19 mouse cellular contexts compared by ENCODE assay signal in genomic region chr2:77074373-77074772, GRCm38 (mm10).
DNase-seq lines count a peak whose midpoint lies in the region; ATAC-seq and TF ChIP-seq lines count a peak whose summit lies in the region.
"Had no signal": no experiment of that assay in that cellular context is flagged by ENCODE, and none has a peak within 500 bp of the region (broad histone marks: within the 10 kb centered on the region; RNA-seq: fewer than 3 reads in every experiment).

No protein-coding gene starts in this region.

- 21% methylated on average over 6 of the region's 6 CpGs for WGBS in forebrain, embryonic 14.5 days
- 22% methylated on average over 6 of the region's 6 CpGs for WGBS in forebrain, embryonic 16.5 days
- 49% methylated on average over 6 of the region's 6 CpGs for WGBS in hindbrain, postnatal 0 days
- 52% methylated on average over 6 of the region's 6 CpGs for WGBS in hindbrain, embryonic 12.5 days
- WGBS in midbrain, embryonic 16.5 days: 20% methylated on average over 6 of the region's 6 CpGs
- WGBS in limb, embryonic 10.5 days: 67% methylated on average over 6 of the region's 6 CpGs

- H3K27ac ChIP-seq in forebrain, embryonic 14.5 days (ENCODE audit: low read depth, low read length): no peak overlapping the region
- H3K27ac ChIP-seq in forebrain, embryonic 16.5 days (ENCODE audit: low read length): no peak overlapping the region
- H3K27ac ChIP-seq in hindbrain, postnatal 0 days: no peak overlapping the region
- H3K27ac ChIP-seq in hindbrain, embryonic 12.5 days: no peak overlapping the region
- 0 out of 2 replicates have a peak overlapping the region, but pooled peaks have one; percentile 22 for H3K27ac ChIP-seq in midbrain, embryonic 16.5 days (ENCODE audit: low read length)
- no peak overlapping the region for H3K27ac ChIP-seq in limb, embryonic 10.5 days
- H3K27ac ChIP-seq: forebrain, embryonic 15.5 days; hindbrain, embryonic 13.5 days; intestine, embryonic 15.5 days; limb, embryonic 15.5 days; neural tube, embryonic 12.5 days; stomach, embryonic 15.5 days had no signal

- ATAC-seq in forebrain, embryonic 14.5 days: peak; percentile 67; the same call in 1 of the 2 replicates
- no peak for ATAC-seq in forebrain, embryonic 16.5 days
- ATAC-seq in hindbrain, postnatal 0 days: 0 out of 2 replicates have a peak, but pooled peaks have one; percentile 27
- no peak for ATAC-seq in hindbrain, embryonic 12.5 days (ENCODE audit: low FRiP score)
- 0 out of 2 replicates have a peak, but pooled peaks have one; percentile 56 for ATAC-seq in midbrain, embryonic 16.5 days
- ATAC-seq: intestine, embryonic 15.5 days had no signal

- no peak for TF ChIP-seq CTCF in hindbrain, postnatal 0 days (IDR thresholded peaks at IDR 0.05; ENCODE audit: low read depth)

- no peak overlapping the region for H3K4me3 ChIP-seq in forebrain, embryonic 14.5 days (ENCODE audit: low read depth, low read length)
- no peak overlapping the region for H3K4me3 ChIP-seq in forebrain, embryonic 16.5 days (replicated peaks; ENCODE audit: low read length)
- no peak overlapping the region for H3K4me3 ChIP-seq in hindbrain, postnatal 0 days (ENCODE audit: low read length)
- no peak overlapping the region for H3K4me3 ChIP-seq in hindbrain, embryonic 12.5 days
- no peak overlapping the region for H3K4me3 ChIP-seq in midbrain, embryonic 16.5 days (ENCODE audit: low read depth, low read length)
- no peak overlapping the region for H3K4me3 ChIP-seq in limb, embryonic 10.5 days
- H3K4me3 ChIP-seq: forebrain, embryonic 15.5 days; hindbrain, embryonic 13.5 days; intestine, embryonic 15.5 days; limb, embryonic 15.5 days; neural tube, embryonic 12.5 days; stomach, embryonic 15.5 days had no signal

- H3K4me1 ChIP-seq in forebrain, embryonic 14.5 days (ENCODE audit: control insufficient read depth, insufficient read depth, low read length): no peaks in the 10 kb centered on the region
- H3K4me1 ChIP-seq in forebrain, embryonic 16.5 days (replicated peaks; ENCODE audit: control insufficient read depth, insufficient read depth, low read length): peaks cover 2% of the 10 kb centered on the region; the same call in 1 of the 2 replicates
- no peaks in the 10 kb centered on the region for H3K4me1 ChIP-seq in hindbrain, postnatal 0 days (ENCODE audit: insufficient read depth, low read length)
- no peaks in the 10 kb centered on the region for H3K4me1 ChIP-seq in hindbrain, embryonic 12.5 days
- H3K4me1 ChIP-seq in midbrain, embryonic 16.5 days (ENCODE audit: control insufficient read depth, insufficient read depth, low read length): peaks cover 10% of the 10 kb centered on the region
- H3K4me1 ChIP-seq in limb, embryonic 10.5 days: no peaks in the 10 kb centered on the region
- H3K4me1 ChIP-seq: hindbrain, embryonic 13.5 days; intestine, embryonic 15.5 days; neural tube, embryonic 12.5 days; stomach, embryonic 15.5 days had no signal

- no peaks in the 10 kb centered on the region for H3K36me3 ChIP-seq in forebrain, embryonic 14.5 days (ENCODE audit: control insufficient read depth, insufficient read depth, low read length)
- H3K36me3 ChIP-seq in forebrain, embryonic 16.5 days (ENCODE audit: control insufficient read depth, insufficient read depth): no peaks in the 10 kb centered on the region
- no peaks in the 10 kb centered on the region for H3K36me3 ChIP-seq in hindbrain, postnatal 0 days (ENCODE audit: insufficient read depth, low read length)
- no peaks in the 10 kb centered on the region for H3K36me3 ChIP-seq in hindbrain, embryonic 12.5 days
- H3K36me3 ChIP-seq in midbrain, embryonic 16.5 days (ENCODE audit: control insufficient read depth, insufficient read depth, low read length): no peaks in the 10 kb centered on the region
- H3K36me3 ChIP-seq in limb, embryonic 10.5 days: no peaks in the 10 kb centered on the region
- H3K36me3 ChIP-seq: forebrain, embryonic 15.5 days; hindbrain, embryonic 13.5 days; intestine, embryonic 15.5 days; limb, embryonic 15.5 days; neural tube, embryonic 12.5 days; stomach, embryonic 15.5 days had no signal

- no peaks in the 10 kb centered on the region for H3K9me3 ChIP-seq in forebrain, embryonic 14.5 days (replicated peaks; ENCODE audit: control insufficient read depth, low read length)
- no peaks in the 10 kb centered on the region for H3K9me3 ChIP-seq in forebrain, embryonic 16.5 days (ENCODE audit: control insufficient read depth, low read length)
- H3K9me3 ChIP-seq in hindbrain, postnatal 0 days (ENCODE audit: low read length): no peaks in the 10 kb centered on the region
- no peaks in the 10 kb centered on the region for H3K9me3 ChIP-seq in hindbrain, embryonic 12.5 days (replicated peaks)
- H3K9me3 ChIP-seq in midbrain, embryonic 16.5 days (replicated peaks; ENCODE audit: control insufficient read depth, low read length, poor library complexity, severe bottlenecking): no peaks in the 10 kb centered on the region
- no peaks in the 10 kb centered on the region for H3K9me3 ChIP-seq in limb, embryonic 10.5 days (replicated peaks)
- H3K9me3 ChIP-seq: forebrain, embryonic 15.5 days; hindbrain, embryonic 13.5 days; intestine, embryonic 15.5 days; limb, embryonic 15.5 days; neural tube, embryonic 12.5 days; stomach, embryonic 15.5 days had no signal

- no peak overlapping the region for H3K9ac ChIP-seq in forebrain, embryonic 14.5 days (ENCODE audit: low read length)
- H3K9ac ChIP-seq in forebrain, embryonic 16.5 days (replicated peaks; ENCODE audit: low read depth, low read length): no peak overlapping the region
- H3K9ac ChIP-seq in hindbrain, postnatal 0 days (replicated peaks; ENCODE audit: low read length): no peak overlapping the region
- H3K9ac ChIP-seq in hindbrain, embryonic 12.5 days: no peak overlapping the region
- H3K9ac ChIP-seq in midbrain, embryonic 16.5 days (ENCODE audit: low read depth, low read length): no peak overlapping the region
- H3K9ac ChIP-seq: forebrain, embryonic 15.5 days; hindbrain, embryonic 13.5 days; intestine, embryonic 15.5 days; limb, embryonic 15.5 days; neural tube, embryonic 12.5 days; stomach, embryonic 15.5 days had no signal

- H3K4me2 ChIP-seq in forebrain, embryonic 14.5 days (ENCODE audit: low read length): no peak overlapping the region
- no peak overlapping the region for H3K4me2 ChIP-seq in forebrain, embryonic 16.5 days (ENCODE audit: low read length)
- H3K4me2 ChIP-seq in hindbrain, postnatal 0 days (ENCODE audit: low read depth, low read length): no peak overlapping the region
- no peak overlapping the region for H3K4me2 ChIP-seq in hindbrain, embryonic 12.5 days (replicated peaks)
- H3K4me2 ChIP-seq in midbrain, embryonic 16.5 days (ENCODE audit: low read length): peak overlapping the region; percentile 2; the same call in 1 of the 2 replicates
- H3K4me2 ChIP-seq: forebrain, embryonic 15.5 days; hindbrain, embryonic 13.5 days; intestine, embryonic 15.5 days; limb, embryonic 15.5 days; neural tube, embryonic 12.5 days; stomach, embryonic 15.5 days had no signal

- H3K27me3 ChIP-seq in forebrain, embryonic 14.5 days (replicated peaks; ENCODE audit: control insufficient read depth, insufficient read depth, low read length): no peaks in the 10 kb centered on the region
- H3K27me3 ChIP-seq in forebrain, embryonic 16.5 days (replicated peaks; ENCODE audit: control insufficient read depth, insufficient read depth, low read length): no peaks in the 10 kb centered on the region
- H3K27me3 ChIP-seq in hindbrain, postnatal 0 days (ENCODE audit: insufficient read depth, low read length): no peaks in the 10 kb centered on the region
- H3K27me3 ChIP-seq in hindbrain, embryonic 12.5 days: no peaks in the 10 kb centered on the region
- H3K27me3 ChIP-seq in midbrain, embryonic 16.5 days (ENCODE audit: control insufficient read depth, insufficient read depth, low read depth, low read length): no peaks in the 10 kb centered on the region
- no peaks in the 10 kb centered on the region for H3K27me3 ChIP-seq in limb, embryonic 10.5 days (ENCODE audit: low read depth, poor library complexity, severe bottlenecking)
- H3K27me3 ChIP-seq: CH12.LX; forebrain, embryonic 15.5 days; hindbrain, embryonic 13.5 days; intestine, embryonic 15.5 days; neural tube, embryonic 12.5 days; stomach, embryonic 15.5 days had no signal

- DNase-seq in forebrain, embryonic 14.5 days (ENCODE audit: low spot score): peak; percentile 10
- no peak for DNase-seq in hindbrain, postnatal 0 days (ENCODE audit: low spot score)
- peak; percentile 39 for DNase-seq in R1 (ENCODE audit: low read depth, low spot score)
- no peak for DNase-seq in limb, embryonic 10.5 days (ENCODE audit: low spot score)
- DNase-seq: adrenal gland, adult 8-10 months; gastrocnemius, postnatal 36 days; lung, postnatal 10 days; thymus, adult 18-20 months; thymus, postnatal 4 days had no signal

Comparison
In these comparisons a context has a peak if more than half of its experiments do, and no peak if none do; other contexts are left out.
1. ATAC-seq: peak in forebrain, embryonic 14.5 days (single experiment), hindbrain, postnatal 0 days (single experiment) and midbrain, embryonic 16.5 days (single experiment); none in forebrain, embryonic 16.5 days (single experiment) and hindbrain, embryonic 12.5 days (single experiment).
2. DNase-seq: peak in forebrain, embryonic 14.5 days (single experiment) and R1 (single experiment); none in hindbrain, postnatal 0 days (single experiment) and limb, embryonic 10.5 days (single experiment).